Mouse (Mus musculus) left cerebral cortex, adult 9 months (tissue): ENCODE data around the gene Ring1.
"Not testable (repeated sequence)": the region's sequence is repeated elsewhere in the genome, so short reads cannot be mapped to it uniquely, and the experiment has no call there.

ENCODE experiments used
- DNase-seq, 2 experiments: peaks; one replicate each; pipeline ENCODE4 v3.0.0; 2022; ENCODE audit warnings: low spot score in 2 of 2

The Ring1 gene

GRCm38 (mm10) chr17:33997025-33997424 is 27.5 kb downstream of the Ring1 start:
- not testable (repeated sequence) for DNase-seq

GRCm38 (mm10) chr17:33995651-33996050 is 28.8 kb downstream of the Ring1 start:
- no peak for DNase-seq

GRCm38 (mm10) chr17:33994959-33995358 is 29.5 kb downstream of the Ring1 start:
- no peak for DNase-seq

GRCm38 (mm10) chr17:33991788-33992664 is 32.5 kb downstream of the Ring1 start:
- peak in 1 of 2 experiments; percentile 14 for DNase-seq

DNA sequence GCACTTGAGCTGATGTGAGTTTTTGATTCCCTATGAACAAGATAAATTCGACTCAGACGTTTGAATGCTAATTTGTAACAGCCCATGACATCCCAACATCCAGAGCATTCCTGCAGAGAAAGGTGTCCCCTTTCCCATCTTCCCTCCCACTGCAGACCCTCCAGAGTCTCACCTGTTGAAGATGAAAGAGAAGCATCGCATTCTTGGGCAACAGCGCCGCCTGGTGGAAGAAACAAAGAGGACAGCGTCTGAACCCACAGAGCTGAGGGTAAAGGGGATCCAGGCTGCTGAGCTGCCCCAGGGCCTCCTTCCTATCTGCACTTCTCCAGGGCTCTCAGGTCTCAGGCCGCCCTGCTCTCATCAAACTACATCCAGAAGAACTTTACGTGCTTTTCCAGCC is 42.3 kb downstream of the Ring1 start:
- peak in 1 of 2 experiments; percentile 61 for DNase-seq

DNA sequence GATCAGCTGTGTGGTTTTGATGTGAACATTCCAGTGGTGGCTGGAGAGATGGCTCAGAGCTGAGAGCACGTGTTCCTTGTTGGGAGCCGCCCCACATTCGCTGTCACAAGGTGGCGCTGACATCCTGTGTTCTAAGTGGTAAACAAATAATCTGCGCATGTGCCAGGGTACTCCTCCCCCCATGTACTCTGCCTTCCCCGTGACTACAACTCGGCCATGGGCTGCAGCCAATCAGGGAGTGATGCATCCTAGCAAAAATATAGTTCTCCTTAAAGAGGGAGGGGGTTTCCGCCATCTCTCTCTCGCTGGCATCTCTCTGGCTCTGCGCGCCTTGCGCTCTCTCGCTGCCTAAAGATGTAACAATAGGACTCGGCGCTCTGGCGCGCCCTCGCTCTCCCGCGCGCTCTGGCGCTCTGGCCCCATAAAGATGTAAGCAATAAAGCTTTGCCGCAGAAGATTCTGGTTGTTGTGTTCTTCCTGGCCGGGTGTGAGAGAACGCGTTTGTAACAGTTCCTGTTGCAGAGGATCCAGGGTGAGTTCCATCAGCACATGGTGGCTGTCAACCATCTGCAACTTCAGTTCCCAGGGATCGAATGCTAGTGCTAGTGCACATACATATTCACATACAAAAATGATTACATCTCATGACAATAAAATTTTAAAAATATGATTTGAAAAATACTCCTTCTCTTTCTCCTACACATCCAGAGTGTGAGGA is 43.1 kb downstream of the Ring1 start:
- DNase-seq = peak; percentile 88 to 95

GRCm38 (mm10) chr17:33980181-33981035 is 44.1 kb downstream of the Ring1 start:
- no peak for DNase-seq

- no peak for DNase-seq
Measured at GRCm38 (mm10) chr17:33979512-33980050, 44.9 kb downstream of the Ring1 start.

DNA sequence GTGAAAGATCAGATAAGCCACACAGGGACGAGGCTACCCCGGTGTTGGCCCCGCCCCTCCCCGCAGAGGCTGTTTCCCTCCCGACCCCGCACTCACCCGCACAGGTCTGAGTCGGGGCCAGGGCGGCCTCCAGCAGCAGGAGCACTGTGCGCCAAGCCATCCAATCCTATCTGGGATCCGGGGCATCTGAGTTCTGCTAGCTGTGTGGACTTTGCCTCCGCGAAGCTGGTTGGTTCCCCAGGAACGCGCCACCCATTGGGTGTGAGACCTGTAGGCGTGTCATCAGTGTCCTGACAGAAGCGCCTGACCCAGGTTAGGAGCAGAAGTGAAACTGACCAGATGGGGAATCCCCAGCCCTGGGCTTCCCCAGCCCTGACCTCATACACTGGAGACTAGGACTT is 45.8 kb downstream of the Ring1 start:
- peak; percentile 52 to 65 for DNase-seq

- no peak for DNase-seq
Measured at GRCm38 (mm10) chr17:33977861-33978557, 46.5 kb downstream of the Ring1 start.

DNA sequence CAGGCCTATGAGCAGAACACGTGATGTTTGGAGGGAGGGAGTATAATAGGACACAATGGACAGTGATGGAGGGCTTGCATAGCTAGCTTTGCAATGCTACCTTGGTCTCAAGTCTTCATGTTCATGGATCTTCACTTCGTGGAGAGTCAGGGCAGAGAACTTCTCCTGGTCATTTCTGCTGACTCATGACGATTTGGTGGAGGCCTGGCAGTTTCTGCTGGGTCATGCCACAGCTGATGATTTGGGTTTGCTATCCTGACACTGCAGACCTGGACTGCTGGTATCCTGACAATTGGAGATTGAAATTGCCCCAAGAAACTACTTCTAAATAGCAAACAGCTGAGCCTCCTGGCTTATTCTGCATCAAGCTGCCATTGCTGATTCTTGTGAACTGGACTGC is 50.9 kb downstream of the Ring1 start:
- no peak for DNase-seq

DNA sequence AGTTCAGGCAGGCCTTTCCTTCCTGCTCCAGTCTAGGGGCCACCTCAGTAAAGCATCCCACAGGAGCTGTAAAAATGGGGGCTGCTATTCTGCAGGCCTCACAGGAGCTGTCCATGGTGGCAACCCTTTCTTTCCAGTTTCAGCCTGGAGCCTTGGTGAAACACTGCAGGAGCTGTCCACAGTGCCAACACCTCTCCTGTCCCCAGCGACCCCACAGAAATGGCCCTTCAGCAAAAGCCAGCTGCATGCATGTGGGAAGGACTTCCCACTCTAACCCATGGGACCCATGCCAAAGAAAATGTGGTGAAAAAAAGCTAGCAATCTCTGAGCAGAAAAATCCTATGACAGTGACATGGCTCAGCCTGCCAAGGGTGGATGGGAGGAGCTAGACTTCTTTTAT is 51.8 kb downstream of the Ring1 start:
- DNase-seq = no peak
